Mouse (Mus musculus) macrophage (primary cell): ENCODE measurements around the gene Ret. TPM values are rescaled to one million over a fixed set of nuclear protein-coding genes. Genes with fewer than 3 reads are reported as not detected.

Experiments used
- H3K27ac ChIP-seq: fragments of 350-480 bp; formaldehyde crosslinking; 2 replicates; pipeline ENCODE4 v1.9.0; 2021
- H3K36me3 ChIP-seq: fragments of 350-480 bp; formaldehyde crosslinking; 2 replicates; pipeline ENCODE4 v1.9.0; 2021; ENCODE audit errors: inconsistent target
- H3K4me3 ChIP-seq: fragments of 350-480 bp; formaldehyde crosslinking; 2 replicates; pipeline ENCODE4 v1.9.0; 2021; ENCODE audit errors: inconsistent target
- H3K79me2 ChIP-seq: fragments of 350-480 bp; formaldehyde crosslinking; 2 replicates; pipeline ENCODE4 v1.9.0; 2021; ENCODE audit errors: inconsistent target
- WGBS: methylation state at CpG from one replicate; pipeline ENCODE4 v1.1.7; 2026; ENCODE audit warnings: inconsistent platforms; ENCODE audit not compliant: missing documents; 5-methylcytosine and 5-hydroxymethylcytosine counted together
- polyA plus RNA-seq: library from polyadenylated mRNA; stranded (reverse); fragments of 250-400 nt; gene quantifications from 3 replicates; pipeline ENCODE4 v1.2.4, GENCODE M21; 2018; ENCODE audit warnings: inconsistent platforms

Ret gene
- polyA plus RNA-seq, 1 experiment from 2014 or later = not detected

GRCm38 (mm10) chr6:118111810-118112209 is 85.7 kb downstream of the Ret start:
- Histone ChIP-seq H3K4me3 (no peak overlapping the region), H3K79me2 (no peaks in the 10 kb centered on the region), H3K27ac (no peak overlapping the region), H3K36me3 (peaks cover 63% of the 10 kb centered on the region)
- WGBS = 71% methylated on average over 1 of the region's 1 CpGs

Other genes with a start within 250 kb of the Ret start
- 0.82 to 2.9 TPM (median 1.6 TPM) in 3 replicates for gene Rasgef1a, start 186.3 kb downstream of the Ret start, polyA plus RNA-seq
- 19.7 to 20.0 TPM (median 19.8 TPM) in 3 replicates for gene Csgalnact2, start 58.6 kb downstream of the Ret start, polyA plus RNA-seq
- gene Bms1, start 221.8 kb upstream of the Ret start, polyA plus RNA-seq = 15.9 to 33.1 TPM (median 27.8 TPM) in 3 replicates